ENCODE assay signal across 23 mouse cellular contexts in the genomic region with DNA sequence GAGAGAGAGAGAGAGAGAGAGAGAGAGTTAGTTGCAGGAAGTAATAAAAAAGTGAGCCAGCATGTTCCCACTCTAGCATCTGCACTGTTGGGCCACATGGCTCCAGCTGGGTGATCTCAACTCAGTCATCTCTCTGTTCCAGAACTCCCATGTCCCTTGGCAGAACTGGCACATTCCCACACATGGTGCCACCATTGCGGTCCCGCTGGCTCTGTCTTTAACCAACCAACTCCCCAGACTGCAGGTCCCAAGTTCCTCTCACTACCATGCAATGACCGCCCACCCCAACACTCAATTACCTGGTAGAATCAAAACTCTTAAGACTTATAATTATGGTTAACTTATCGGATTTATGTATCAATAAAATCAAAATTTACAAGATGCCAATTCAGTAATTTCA. TPM values are rescaled to one million over a fixed set of nuclear protein-coding genes. Genes with fewer than 3 reads are reported as not detected.
DNase-seq lines count a peak whose midpoint lies in the region; ATAC-seq and TF ChIP-seq lines count a peak whose summit lies in the region.
"Had no signal": no experiment of that assay in that cellular context is flagged by ENCODE, and none has a peak within 500 bp of the region (broad histone marks: within the 10 kb centered on the region; RNA-seq: fewer than 3 reads in every experiment).

No protein-coding gene starts in this region.

- no peak overlapping the region for H3K27ac ChIP-seq in heart, embryonic 10.5 days
- no peak overlapping the region for H3K27ac ChIP-seq in heart, embryonic 12.5 days (ENCODE audit: poor library complexity, severe bottlenecking)
- peak overlapping the region; percentile 29; the same call in 1 of the 2 replicates for H3K27ac ChIP-seq in MEL (ENCODE audit: control insufficient read depth, low read depth, low read length)

- no peak for ATAC-seq in heart, embryonic 12.5 days (ENCODE audit: insufficient number of reproducible peaks, low FRiP score)
- no peak for ATAC-seq in megakaryocyte, adult 5-6 weeks (ENCODE audit: poor library complexity, severe bottlenecking)
- ATAC-seq: activated CD4-positive, CD25-positive, alpha-beta regulatory T cell, adult 4 months; CD4-positive, CD25-positive, alpha-beta regulatory T cell, adult 4 months; Patski had no signal

- peaks cover 2% of the 10 kb centered on the region; the same call in 1 of the 2 replicates for H3K79me2 ChIP-seq in MEL (ENCODE audit: control insufficient read depth, insufficient read depth, low read length, poor library complexity)

- TF ChIP-seq POLR2A in MEL (IDR thresholded peaks at IDR 0.05; ENCODE audit: control insufficient read depth in 1 of 2, insufficient read depth in 1 of 2, low read depth in 1 of 2, low read length in 2 of 2, poor library complexity in 1 of 2), result no peak

- H3K4me2 ChIP-seq in heart, embryonic 12.5 days, result no peak overlapping the region

- TF ChIP-seq EP300 in MEL (IDR thresholded peaks at IDR 0.05; ENCODE audit: low read depth in 1 of 2, low read length in 2 of 2), result no peak

- no peaks in the 10 kb centered on the region for H3K27me3 ChIP-seq in heart, embryonic 10.5 days (ENCODE audit: insufficient read depth, poor library complexity, severe bottlenecking)
- H3K27me3 ChIP-seq in heart, embryonic 12.5 days (replicated peaks), result no peaks in the 10 kb centered on the region
- H3K27me3 ChIP-seq in megakaryocyte, embryonic 14.5 days (replicated peaks), result no peaks in the 10 kb centered on the region
- no peaks in the 10 kb centered on the region for H3K27me3 ChIP-seq in MEL (ENCODE audit: control insufficient read depth in 1 of 2, insufficient read depth in 2 of 2, low read length in 2 of 2)
- H3K27me3 ChIP-seq: CH12.LX, Patski had no signal

- H3K4me3 ChIP-seq in heart, embryonic 10.5 days, result no peak overlapping the region
- no peak overlapping the region for H3K4me3 ChIP-seq in heart, embryonic 12.5 days
- H3K4me3 ChIP-seq in megakaryocyte, embryonic 14.5 days (replicated peaks), result peak overlapping the region; percentile 62
- no peak overlapping the region for H3K4me3 ChIP-seq in MEL (ENCODE audit: control insufficient read depth in 1 of 2, insufficient read depth in 1 of 2, low read depth in 2 of 2, low read length in 2 of 2)

- TF ChIP-seq CTCF in MEL (IDR thresholded peaks at IDR 0.05 in 2 of 3, conservative IDR thresholded peaks at IDR 0.05 in 1 of 3; ENCODE audit: control insufficient read depth in 1 of 3, insufficient read depth in 1 of 3, low read depth in 2 of 3, low read length in 3 of 3, poor library complexity in 1 of 3, severe bottlenecking in 1 of 3), result no peak

- no peaks in the 10 kb centered on the region for H3K4me1 ChIP-seq in heart, embryonic 10.5 days
- peaks cover 13% of the 10 kb centered on the region for H3K4me1 ChIP-seq in heart, embryonic 12.5 days (replicated peaks)
- H3K4me1 ChIP-seq in megakaryocyte, embryonic 14.5 days, result peaks cover 99% of the 10 kb centered on the region
- H3K4me1 ChIP-seq in MEL (ENCODE audit: control insufficient read depth in 1 of 2, insufficient read depth in 2 of 2, low read length in 2 of 2), result peaks cover 21 to 32% of the 10 kb centered on the region in 2 experiments

- WGBS in heart, embryonic 10.5 days, result 87% methylated on average over 4 of the region's 4 CpGs
- 84% methylated on average over 4 of the region's 4 CpGs for WGBS in heart, embryonic 12.5 days

- H3K36me3 ChIP-seq in heart, embryonic 10.5 days, result peaks cover 6% of the 10 kb centered on the region; the same call in 1 of the 2 replicates
- H3K36me3 ChIP-seq in heart, embryonic 12.5 days, result peaks cover 13% of the 10 kb centered on the region
- peaks cover 90% of the 10 kb centered on the region for H3K36me3 ChIP-seq in megakaryocyte, embryonic 14.5 days (replicated peaks; ENCODE audit: low read length)
- H3K36me3 ChIP-seq in MEL (ENCODE audit: control insufficient read depth in 1 of 2, insufficient read depth in 2 of 2, low read length in 2 of 2), result peaks cover 0 to 35% of the 10 kb centered on the region in 2 experiments; a peak in 2 of 4 replicates

- no peaks in the 10 kb centered on the region for H3K9me3 ChIP-seq in heart, embryonic 10.5 days
- H3K9me3 ChIP-seq in heart, embryonic 12.5 days (replicated peaks), result peaks cover 5% of the 10 kb centered on the region; the same call in 1 of the 2 replicates
- 0 out of 2 replicates have a peak, but pooled peaks cover 4% of the 10 kb centered on the region for H3K9me3 ChIP-seq in megakaryocyte, embryonic 14.5 days
- no peaks in the 10 kb centered on the region for H3K9me3 ChIP-seq in MEL (replicated peaks; ENCODE audit: insufficient read depth, low read length)
- H3K9me3 ChIP-seq: G1E had no signal

- no peak for TF ChIP-seq RAD21 in MEL (IDR thresholded peaks at IDR 0.05; ENCODE audit: low read depth, low read length)

- no peak overlapping the region for H3K9ac ChIP-seq in heart, embryonic 12.5 days
- no peak overlapping the region for H3K9ac ChIP-seq in MEL (ENCODE audit: control insufficient read depth, low read depth, low read length, poor library complexity, severe bottlenecking)

- intact Hi-C loops in heart, postnatal 14 days (cut with DNase I), result no loop called here

- DNase-seq in heart, adult 11 months, result peak; percentile 90
- no peak for DNase-seq in heart, postnatal 14 days
- DNase-seq in heart, embryonic 10.5 days (ENCODE audit: low spot score), result peak; percentile 54
- no peak for DNase-seq in MEL (ENCODE audit: low read depth, low spot score)
- DNase-seq in frontal cortex, postnatal 36 days (ENCODE audit: low spot score in 2 of 2), result no peak
- DNase-seq: adrenal gland, adult 2 months; adrenal gland, adult 8-10 months; adrenal gland, postnatal 10 days; adrenal gland, postnatal 14 days; adrenal gland, postnatal 25 days; adrenal gland, postnatal 36 days; B cell, adult 2 months; cerebellum, adult 11 months; cerebellum, adult 11-12 months; cerebellum, adult 18-20 months had no signal

TF ChIP-seq in MEL, 35 proteins besides CTCF, POLR2A, EP300 and RAD21:
- TF ChIP-seq ZMIZ1 (IDR thresholded peaks at IDR 0.05; ENCODE audit: low read depth, low read length) (no peak), ELF1 (IDR thresholded peaks at IDR 0.05; ENCODE audit: low read depth, low read length) (no peak), TCF12 (IDR thresholded peaks at IDR 0.05; ENCODE audit: low read depth, low read length) (no peak), NRF1 (IDR thresholded peaks at IDR 0.05; ENCODE audit: insufficient read depth, low read depth, low read length, poor library complexity, severe bottlenecking) (no peak), TBP (IDR thresholded peaks at IDR 0.05; ENCODE audit: low read depth, low read length) (no peak), UBTF (IDR thresholded peaks at IDR 0.05; ENCODE audit: borderline replicate concordance, insufficient read depth, low read depth, low read length) (no peak), JUND (IDR thresholded peaks at IDR 0.05; ENCODE audit: low read depth, low read length) (peak; percentile 76), CHD1 (IDR thresholded peaks at IDR 0.05; ENCODE audit: low read depth, low read length) (no peak)

RNA-seq across cellular contexts. Expression of gene Klhl6, which starts 14.2 kb away (rescaled TPM):
- 1 to 10 TPM; 6.5 to 6.8 TPM for total RNA-seq in heart, postnatal 14 days (2021)
- 27.4 and 36.5 TPM in 2 replicates for polyA plus RNA-seq in heart, embryonic 10.5 days (2016; fragmentation: Nextera tagmentation; extraction: Ambion mirVana)
- 30.0 and 32.5 TPM in 2 replicates for polyA plus RNA-seq in heart, embryonic 12.5 days (2016; fragmentation: Nextera tagmentation; extraction: Ambion mirVana)
- polyA plus RNA-seq in megakaryocyte, embryonic 14.5 days (2012; ENCODE audit: insufficient read depth, low replicate concordance), result 1.6 and 16.0 TPM in 2 replicates
- total RNA-seq in megakaryocyte, adult 5-6 weeks (2015), result 68.4 and 71.2 TPM in 2 replicates
- 106 and 107 TPM in 2 replicates for total RNA-seq in megakaryocyte, adult 5-6 weeks (2017)
- 4.8 and 11.8 TPM in 2 replicates for total RNA-seq in MEL (2012; rRNA removed)
- 1 to 10 TPM in 1 of 2 experiments, not detected in 1; 6.9 TPM for polyA plus RNA-seq in MEL (2012; ENCODE audit: insufficient read depth in 1 of 2, insufficient read length in 2 of 2, low read depth in 1 of 2, low replicate concordance in 2 of 2, missing spikeins in 1 of 2)

Comparison
In these comparisons a context has a peak if more than half of its experiments do, and no peak if none do; other contexts are left out.
1. DNase-seq: peak in heart, adult 11 months (single experiment) and heart, embryonic 10.5 days (single experiment); none in heart, postnatal 14 days (0 of 2), MEL (single experiment) and frontal cortex, postnatal 36 days (0 of 2).